Mouse (Mus musculus): Measurements from ENCODE around the gene Gtpbp4.
"Not testable (repeated sequence)": the region's sequence is repeated elsewhere in the genome, so short reads cannot be mapped to it uniquely, and the experiment has no call there.

- TF ChIP-seq CTCF (IDR thresholded peaks at IDR 0.05; ENCODE audit: low read depth); EP300 (optimal IDR thresholded peaks at IDR 0.05): not testable (repeated sequence)
Measured at GRCm38 (mm10) chr13:8961128-8961888, 34.6 kb downstream of the Gtpbp4 start.

All from stomach, postnatal 0 days (tissue).